Mouse (Mus musculus): ENCODE results near the gene Lpcat2. TPM values are rescaled to one million over a fixed set of nuclear protein-coding genes. Genes with fewer than 3 reads are reported as not detected.

The Lpcat2 gene
- polyA plus RNA-seq, 1 experiment from 2014 or later: 3.4 TPM

DNA sequence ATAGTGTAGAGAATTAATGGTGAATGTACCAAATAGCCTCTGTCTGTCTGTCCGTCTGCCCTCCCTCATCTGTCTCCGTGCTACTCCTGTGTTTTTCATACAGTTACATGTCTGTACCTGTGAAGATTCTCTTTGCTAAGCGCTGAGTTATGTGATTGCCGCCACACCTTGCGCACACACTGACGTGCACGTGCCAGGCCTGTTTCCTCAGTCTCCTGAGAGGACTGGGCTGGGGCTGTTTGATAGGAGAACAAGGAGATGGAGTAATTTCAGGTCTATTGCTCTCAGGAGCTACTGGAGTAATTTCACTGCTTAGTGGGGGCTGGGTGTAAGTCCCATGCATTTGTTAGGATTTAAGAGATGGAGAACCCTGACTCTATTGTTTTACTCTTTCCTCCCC, 39.9 kb downstream of the Lpcat2 start:
- Histone ChIP-seq H3K9ac (no peak overlapping the region), H3K4me1 (replicated peaks) (no peaks in the 10 kb centered on the region), H3K9me3 (replicated peaks) (no peaks in the 10 kb centered on the region), H3K4me2 (no peak overlapping the region), H3K27me3 (no peaks in the 10 kb centered on the region), H3K27ac (no peak overlapping the region), H3K4me3 (replicated peaks) (no peak overlapping the region), H3K36me3 (no peaks in the 10 kb centered on the region)
- 77% methylated on average over 7 of the region's 7 CpGs for WGBS (ENCODE audit: insufficient replicate concordance)
- DNase-seq (no peak), ATAC-seq (ENCODE audit: low read depth) (no peak)

DNA sequence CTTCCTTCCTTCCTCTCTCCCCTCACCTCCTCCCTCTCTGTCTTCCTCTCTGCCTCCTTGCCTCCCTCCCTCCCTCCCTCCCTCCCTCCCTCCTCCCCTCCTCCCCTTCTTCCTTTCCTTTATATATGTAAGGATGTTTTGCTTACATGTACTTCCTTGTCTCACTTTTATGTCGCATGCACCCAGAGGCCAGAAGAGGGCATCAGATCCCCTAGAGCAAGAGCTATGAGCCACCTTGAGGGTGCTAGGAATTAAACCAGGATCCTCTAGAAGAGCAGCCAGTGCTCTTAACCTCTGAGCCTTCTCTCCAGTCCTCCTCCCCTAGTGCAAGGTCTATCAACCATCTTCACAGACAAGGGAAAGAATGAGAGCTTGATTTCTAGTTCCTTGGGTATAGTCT, 40.9 kb downstream of the Lpcat2 start:
- Histone ChIP-seq H3K4me1 (replicated peaks) (no peaks in the 10 kb centered on the region), H3K9me3 (replicated peaks) (no peaks in the 10 kb centered on the region), H3K4me3 (replicated peaks) (no peak overlapping the region), H3K36me3 (no peaks in the 10 kb centered on the region), H3K27ac (no peak overlapping the region), H3K9ac (no peak overlapping the region), H3K4me2 (no peak overlapping the region), H3K27me3 (no peaks in the 10 kb centered on the region)
- WGBS (ENCODE audit: insufficient replicate concordance): 46% methylated on average over 1 of the region's 1 CpGs
- ATAC-seq (ENCODE audit: low read depth) (no peak), DNase-seq (no peak)

DNA sequence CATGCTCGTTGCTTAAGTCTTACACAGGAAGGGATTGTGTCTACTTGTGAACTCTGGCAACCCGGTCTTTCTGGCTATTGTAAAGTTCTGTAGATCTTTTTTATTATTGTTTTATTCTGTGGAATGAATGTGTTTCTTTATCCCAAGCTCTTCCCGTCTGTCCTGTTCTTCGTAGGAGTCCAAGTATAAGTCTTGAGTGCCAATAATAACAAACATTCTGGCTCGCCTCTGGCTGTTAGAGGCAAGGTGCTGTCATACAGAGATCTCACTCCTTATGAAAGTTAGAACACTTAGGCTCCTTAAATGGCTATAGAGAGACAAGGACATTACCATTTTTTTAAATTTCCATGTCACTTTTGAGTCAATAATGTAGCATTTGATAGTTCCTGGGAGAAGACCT, 41.5 kb downstream of the Lpcat2 start:
- no peak for DNase-seq
- H3K4me3 ChIP-seq (replicated peaks): no peak overlapping the region
- H3K27ac ChIP-seq: no peak overlapping the region
- no peaks in the 10 kb centered on the region for H3K4me1 ChIP-seq (replicated peaks)
- no peak overlapping the region for H3K4me2 ChIP-seq
- H3K27me3 ChIP-seq: no peaks in the 10 kb centered on the region
- H3K36me3 ChIP-seq: no peaks in the 10 kb centered on the region
- no peaks in the 10 kb centered on the region for H3K9me3 ChIP-seq (replicated peaks)
- WGBS (ENCODE audit: insufficient replicate concordance): 60% methylated on average over 5 of the region's 5 CpGs
- no peak overlapping the region for H3K9ac ChIP-seq
- no peak for ATAC-seq (ENCODE audit: low read depth)

DNA sequence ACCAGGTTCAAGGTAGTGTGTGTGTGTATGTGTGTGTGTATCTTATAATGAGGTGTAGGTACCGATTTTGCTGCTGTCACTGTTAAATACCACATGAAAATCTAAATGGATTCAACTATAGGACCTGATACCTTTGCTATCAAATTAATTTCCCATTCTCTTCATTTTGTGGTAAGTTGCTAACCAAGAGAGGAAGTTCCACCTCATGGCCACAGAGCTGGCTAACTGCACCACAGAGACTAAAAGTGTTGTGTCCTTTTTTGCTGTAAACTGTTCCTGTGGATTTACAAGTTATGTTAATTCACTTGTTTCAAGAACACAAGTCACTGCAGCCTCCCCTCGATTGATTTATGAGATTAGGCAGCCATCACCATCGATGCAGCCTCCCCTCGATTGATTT, 42.7 kb downstream of the Lpcat2 start:
- H3K27ac ChIP-seq: no peak overlapping the region
- H3K4me3 ChIP-seq (replicated peaks): no peak overlapping the region
- no peaks in the 10 kb centered on the region for H3K27me3 ChIP-seq
- no peak overlapping the region for H3K9ac ChIP-seq
- no peaks in the 10 kb centered on the region for H3K9me3 ChIP-seq (replicated peaks)
- H3K4me2 ChIP-seq: no peak overlapping the region
- no peaks in the 10 kb centered on the region for H3K4me1 ChIP-seq (replicated peaks)
- DNase-seq (no peak), ATAC-seq (ENCODE audit: low read depth) (no peak)
- WGBS (ENCODE audit: insufficient replicate concordance): 60% methylated on average over 4 of the region's 4 CpGs
- no peaks in the 10 kb centered on the region for H3K36me3 ChIP-seq

DNA sequence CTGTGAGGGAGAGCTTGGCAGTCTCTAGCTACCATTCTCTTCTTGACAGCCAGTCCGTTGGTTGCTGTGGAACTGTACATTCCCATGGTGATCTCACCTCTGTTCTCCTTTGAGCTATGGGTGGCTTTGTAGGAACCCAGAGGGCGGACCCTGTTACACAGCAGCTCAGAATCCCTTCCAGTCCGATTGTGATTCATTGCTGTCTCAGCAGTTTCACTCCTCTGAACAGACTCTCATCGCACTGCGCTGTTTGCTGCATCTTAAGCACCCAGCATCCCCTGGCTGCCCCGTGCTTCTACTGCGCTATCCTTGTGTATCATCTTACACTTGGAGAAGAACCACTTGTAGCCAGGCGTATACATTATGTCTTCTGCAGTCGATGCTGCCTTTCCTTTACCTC, 44.5 kb downstream of the Lpcat2 start:
- Histone ChIP-seq H3K27me3 (no peaks in the 10 kb centered on the region), H3K4me2 (no peak overlapping the region), H3K27ac (no peak overlapping the region), H3K36me3 (no peaks in the 10 kb centered on the region), H3K4me3 (replicated peaks) (no peak overlapping the region), H3K4me1 (replicated peaks) (no peaks in the 10 kb centered on the region), H3K9me3 (replicated peaks) (no peaks in the 10 kb centered on the region), H3K9ac (no peak overlapping the region)
- ATAC-seq (ENCODE audit: low read depth) (no peak), DNase-seq (no peak)
- WGBS (ENCODE audit: insufficient replicate concordance): 75% methylated on average over 9 of the region's 9 CpGs

DNA sequence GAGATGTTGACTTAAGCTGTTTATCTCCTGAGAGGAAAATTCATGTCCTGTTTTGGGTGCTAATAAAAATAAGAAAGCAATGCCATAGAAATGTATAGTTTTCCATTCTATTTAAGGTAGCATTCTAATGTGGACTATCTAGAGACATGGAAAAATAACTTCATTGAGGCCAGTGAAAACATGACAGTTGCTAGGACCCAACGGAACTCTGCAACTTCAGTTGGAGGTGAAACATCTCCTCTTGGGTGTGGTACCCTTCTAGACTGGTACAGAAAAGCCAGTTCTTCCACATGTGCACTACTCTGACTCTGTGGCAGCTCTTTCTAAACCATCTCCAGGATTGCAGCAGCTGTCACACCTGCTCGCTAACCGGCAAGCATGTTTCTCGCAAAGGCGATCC, 46.0 kb downstream of the Lpcat2 start, which contains the start of gene Capns2:
Capns2 (plus strand) TSS at position 301 of the 400 bp plus-strand sequence.
- Histone ChIP-seq H3K27ac (no peak within 1 kb of the TSS), H3K4me3 (replicated peaks) (no peak within 1 kb of the TSS), H3K4me2 (no peak within 1 kb of the TSS), H3K36me3 (no peaks in the 10 kb centered on the region), H3K27me3 (no peaks in the 10 kb centered on the region), H3K9ac (no peak within 1 kb of the TSS), H3K4me1 (replicated peaks) (no peaks in the 10 kb centered on the region), H3K9me3 (replicated peaks) (no peaks in the 10 kb centered on the region)
- WGBS (ENCODE audit: insufficient replicate concordance): 78% methylated on average over 5 of the region's 5 CpGs
- ATAC-seq (ENCODE audit: low read depth): no peak
- no peak for DNase-seq

DNA sequence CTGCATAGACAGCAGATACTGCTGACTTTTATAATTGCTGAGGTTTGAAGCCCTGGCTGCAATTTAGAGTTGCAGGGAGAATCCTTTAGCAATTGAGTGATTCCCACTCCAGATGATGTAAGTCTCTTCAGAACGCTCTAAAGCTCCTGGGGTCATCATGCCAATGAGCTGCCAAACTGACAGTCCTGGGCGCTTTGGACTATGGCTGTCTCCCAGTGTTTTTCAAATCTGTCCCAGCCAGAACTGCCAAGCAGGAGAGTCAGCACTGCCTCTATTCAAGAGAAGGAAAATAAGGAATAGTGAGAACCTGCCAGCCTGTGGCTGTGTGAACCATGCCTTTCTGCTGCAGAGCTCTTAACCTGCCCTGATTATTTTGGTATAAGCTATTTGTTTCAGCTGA, 47.8 kb downstream of the Lpcat2 start:
- H3K4me1 ChIP-seq (replicated peaks): no peaks in the 10 kb centered on the region
- 73% methylated on average over 2 of the region's 2 CpGs for WGBS (ENCODE audit: insufficient replicate concordance)
- no peak overlapping the region for H3K4me3 ChIP-seq (replicated peaks)
- no peak for DNase-seq
- H3K4me2 ChIP-seq: no peak overlapping the region
- no peak for ATAC-seq (ENCODE audit: low read depth)
- H3K9ac ChIP-seq: no peak overlapping the region
- H3K9me3 ChIP-seq (replicated peaks): no peaks in the 10 kb centered on the region
- no peaks in the 10 kb centered on the region for H3K27me3 ChIP-seq
- H3K36me3 ChIP-seq: no peaks in the 10 kb centered on the region
- H3K27ac ChIP-seq: no peak overlapping the region

DNA sequence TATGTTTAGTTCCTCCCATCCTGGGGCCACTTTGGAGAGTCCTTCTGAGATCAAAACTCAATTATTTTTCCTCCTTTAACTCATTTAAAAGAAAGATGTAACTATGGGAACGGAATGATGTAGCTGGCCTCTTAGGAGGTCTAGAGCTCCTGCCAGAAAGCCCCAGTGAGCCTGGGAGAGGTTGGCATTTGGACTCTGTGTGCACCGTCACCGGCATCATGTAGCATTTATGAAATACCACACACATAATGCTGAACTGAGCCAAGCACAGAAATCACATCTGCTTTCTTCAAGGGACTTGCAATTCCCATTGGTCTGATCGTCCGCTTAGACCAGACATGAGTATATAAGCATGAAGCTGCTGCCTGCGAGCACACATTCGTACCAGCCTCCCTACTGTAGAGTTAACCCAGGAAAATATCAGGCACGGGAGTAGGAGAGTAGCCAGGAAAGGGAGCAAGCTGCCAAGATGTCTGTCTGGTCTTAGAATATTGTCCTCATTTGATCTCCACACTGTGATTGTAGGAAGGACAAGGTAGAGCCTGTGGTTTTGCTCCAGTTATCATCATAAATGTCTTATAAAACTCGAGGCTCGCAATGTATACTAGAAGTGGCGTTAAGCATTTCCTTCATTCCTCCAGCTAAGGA, 48.5 kb downstream of the Lpcat2 start:
- no peak for ATAC-seq (ENCODE audit: low read depth)
- no peak overlapping the region for H3K4me3 ChIP-seq (replicated peaks)
- DNase-seq: no peak

DNA sequence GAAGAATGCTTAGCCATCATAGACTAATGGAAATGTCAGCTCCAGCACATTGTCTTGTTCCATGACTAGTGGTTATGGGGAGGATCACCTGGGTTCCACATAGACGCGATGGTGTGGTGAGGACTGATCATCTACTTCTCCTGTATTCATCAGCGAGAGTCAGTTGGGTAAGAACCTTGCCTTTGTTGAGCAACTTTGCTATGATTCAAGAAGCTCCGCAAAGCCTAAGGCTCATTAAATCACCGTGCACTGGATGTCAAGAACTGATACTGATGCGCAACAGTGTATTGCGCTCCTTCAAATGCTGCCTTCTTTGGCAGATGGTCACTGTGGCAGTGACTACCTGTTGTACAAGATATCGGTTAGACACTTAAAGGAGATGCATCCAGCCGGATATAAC, 51.4 kb downstream of the Lpcat2 start:
- Histone ChIP-seq H3K4me1 (replicated peaks) (no peaks in the 10 kb centered on the region), H3K9me3 (replicated peaks) (no peaks in the 10 kb centered on the region), H3K27me3 (no peaks in the 10 kb centered on the region), H3K4me2 (no peak overlapping the region), H3K27ac (no peak overlapping the region), H3K9ac (no peak overlapping the region), H3K4me3 (replicated peaks) (no peak overlapping the region), H3K36me3 (no peaks in the 10 kb centered on the region)
- DNase-seq (no peak), ATAC-seq (ENCODE audit: low read depth) (no peak)
- 83% methylated on average over 9 of the region's 9 CpGs for WGBS (ENCODE audit: insufficient replicate concordance)

More for the DNA sequence above, 48.5 kb downstream of the Lpcat2 start:
- Histone ChIP-seq H3K9ac (no peak overlapping the region), H3K27me3 (no peaks in the 10 kb centered on the region), H3K27ac (no peak overlapping the region), H3K4me2 (no peak overlapping the region), H3K36me3 (no peaks in the 10 kb centered on the region), H3K4me1 (replicated peaks) (no peaks in the 10 kb centered on the region), H3K9me3 (replicated peaks) (no peaks in the 10 kb centered on the region)
- 76% methylated on average over 11 of the region's 11 CpGs for WGBS (ENCODE audit: insufficient replicate concordance)

DNA sequence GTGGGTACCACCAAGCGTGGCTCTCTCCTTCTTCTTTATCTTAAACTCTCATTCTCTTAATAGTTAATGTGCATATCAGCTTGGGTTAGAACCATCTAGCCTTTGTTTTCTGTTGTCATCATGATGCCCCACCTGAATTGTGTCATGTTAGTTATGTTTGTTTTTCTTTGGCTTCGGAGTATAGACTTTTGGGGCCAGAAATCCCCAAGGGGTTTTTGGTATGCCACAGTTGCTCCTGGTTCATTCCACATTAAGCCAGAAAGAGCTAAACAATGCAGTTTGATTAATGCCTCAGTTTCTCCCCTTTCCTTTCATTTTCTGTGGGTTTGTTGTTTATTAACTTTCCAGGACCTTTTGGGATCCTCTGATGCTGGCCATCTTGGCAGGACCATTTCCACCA, 53.3 kb downstream of the Lpcat2 start:
- Histone ChIP-seq H3K27ac (no peak overlapping the region), H3K4me3 (replicated peaks) (no peak overlapping the region), H3K9me3 (replicated peaks) (no peaks in the 10 kb centered on the region), H3K36me3 (no peaks in the 10 kb centered on the region), H3K9ac (no peak overlapping the region), H3K4me2 (no peak overlapping the region), H3K4me1 (replicated peaks) (no peaks in the 10 kb centered on the region), H3K27me3 (no peaks in the 10 kb centered on the region)
- WGBS (ENCODE audit: insufficient replicate concordance): 60% methylated on average over 2 of the region's 2 CpGs
- DNase-seq: no peak
- no peak for ATAC-seq (ENCODE audit: low read depth)

DNA sequence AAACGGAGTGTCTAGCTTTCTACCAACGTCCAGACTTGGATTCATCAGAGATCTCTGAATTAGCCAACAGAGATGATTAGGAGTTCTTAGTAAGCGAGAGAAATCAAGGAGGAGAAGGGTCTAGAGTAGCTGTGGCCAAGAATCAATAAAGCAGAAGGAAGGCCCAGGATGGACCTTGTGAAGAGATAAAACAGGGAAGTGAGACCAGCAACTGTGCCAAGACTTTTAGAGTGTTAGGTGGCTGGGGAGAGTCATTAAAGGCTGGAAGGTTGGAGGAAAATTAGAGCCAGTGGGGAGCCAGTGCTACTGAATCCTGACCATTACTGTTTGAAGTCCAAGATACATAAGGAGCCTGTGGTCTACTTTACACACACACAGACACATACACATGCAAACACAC, 56.3 kb downstream of the Lpcat2 start:
- Histone ChIP-seq H3K4me1 (replicated peaks) (no peaks in the 10 kb centered on the region), H3K27me3 (no peaks in the 10 kb centered on the region), H3K9me3 (replicated peaks) (no peaks in the 10 kb centered on the region), H3K4me3 (replicated peaks) (no peak overlapping the region), H3K4me2 (no peak overlapping the region), H3K36me3 (no peaks in the 10 kb centered on the region), H3K27ac (no peak overlapping the region), H3K9ac (no peak overlapping the region)
- ATAC-seq (ENCODE audit: low read depth) (no peak), DNase-seq (no peak)
- 56% methylated on average over 3 of the region's 3 CpGs for WGBS (ENCODE audit: insufficient replicate concordance)

DNA sequence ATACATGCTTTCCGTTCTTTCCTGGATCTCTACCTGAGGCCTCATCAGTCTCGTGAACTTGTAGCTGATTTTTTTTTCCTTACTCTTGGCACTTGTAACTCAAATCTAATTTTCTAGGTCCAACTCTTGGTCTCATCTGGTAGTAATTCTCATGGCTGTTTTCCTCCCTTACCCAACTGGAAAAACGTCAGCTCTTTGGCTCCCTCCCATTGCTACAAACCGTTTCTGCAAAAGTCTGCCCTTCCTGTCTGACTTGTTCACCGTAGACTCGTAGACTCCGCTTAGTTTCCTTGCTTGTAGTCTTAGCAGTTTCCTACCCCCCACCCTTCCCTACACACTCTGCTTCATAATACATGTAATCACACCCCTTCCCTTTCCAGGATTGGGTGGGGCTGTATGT, 58.3 kb downstream of the Lpcat2 start:
- H3K9me3 ChIP-seq (replicated peaks): no peaks in the 10 kb centered on the region
- no peaks in the 10 kb centered on the region for H3K27me3 ChIP-seq
- H3K36me3 ChIP-seq: no peaks in the 10 kb centered on the region
- H3K4me3 ChIP-seq (replicated peaks): no peak overlapping the region
- H3K4me2 ChIP-seq: no peak overlapping the region
- no peak for ATAC-seq (ENCODE audit: low read depth)
- WGBS (ENCODE audit: insufficient replicate concordance): 76% methylated on average over 7 of the region's 7 CpGs
- DNase-seq: no peak
- H3K27ac ChIP-seq: no peak overlapping the region
- H3K4me1 ChIP-seq (replicated peaks): no peaks in the 10 kb centered on the region
- H3K9ac ChIP-seq: no peak overlapping the region

Data from liver, embryonic 13.5 days (tissue).